Mouse (Mus musculus) intestine, embryonic 16.5 days (tissue): ENCODE data around the gene Tssk6. TPM values are rescaled to one million over a fixed set of nuclear protein-coding genes. Genes with fewer than 3 reads are reported as not detected.

Source experiments
- ATAC-seq: fragments of 200-750 bp; cut with Nextera tagmentation; 2 replicates; pipeline ENCODE4 v1.8.0; 2017; ENCODE audit warnings: moderate TSS enrichment, moderate library complexity
- H3K27ac ChIP-seq: fragments of 300-500 bp; sonication (generic); 2 replicates; pipeline ENCODE4 v1.5.1; 2014; ENCODE audit warnings: mild to moderate bottlenecking, low read length
- H3K27me3 ChIP-seq: fragments of 300-500 bp; sonication (generic); replicated peaks from 2 replicates; pipeline ENCODE4 v1.6.1; 2014; ENCODE audit warnings: low read length, control low read depth, mixed read lengths; ENCODE audit not compliant: control insufficient read depth, insufficient read depth
- H3K36me3 ChIP-seq: fragments of 300-500 bp; sonication (generic); 2 replicates; pipeline ENCODE4 v1.6.1; 2014; ENCODE audit warnings: low read length, control low read depth; ENCODE audit not compliant: control insufficient read depth, insufficient read depth
- H3K4me1 ChIP-seq: fragments of 300-500 bp; sonication (generic); 2 replicates; pipeline ENCODE4 v1.6.1; 2014; ENCODE audit warnings: low read length, control low read depth, mixed read lengths; ENCODE audit not compliant: control insufficient read depth, insufficient read depth
- H3K4me2 ChIP-seq: fragments of 300-500 bp; sonication (generic); 2 replicates; pipeline ENCODE4 v1.6.1; 2014; ENCODE audit warnings: low read depth, low read length, control low read depth
- H3K4me3 ChIP-seq: fragments of 300-500 bp; sonication (generic); 2 replicates; pipeline ENCODE4 v1.5.1; 2014; ENCODE audit warnings: mild to moderate bottlenecking, low read length
- H3K9ac ChIP-seq: fragments of 300-500 bp; sonication (generic); 2 replicates; pipeline ENCODE4 v1.6.1; 2014; ENCODE audit warnings: low read depth, low read length
- H3K9me3 ChIP-seq: fragments of 300-500 bp; sonication (generic); 2 replicates; pipeline ENCODE4 v1.6.1; 2016; ENCODE audit warnings: low read length, control low read depth; ENCODE audit not compliant: control insufficient read depth
- WGBS: fragments of 180-500 bp; shearing (Covaris S2); extraction: QIAGEN DNeasy Blood & Tissue Kit; methylation state at CpG from one replicate; pipeline ENCODE4 v1.1.7; 2014; 5-methylcytosine and 5-hydroxymethylcytosine counted together
- polyA plus RNA-seq: library from polyadenylated mRNA; unstranded; fragments of >200 nt; fragmentation: Nextera tagmentation; extraction: Ambion mirVana; gene quantifications from 2 replicates; pipeline ENCODE4 v1.2.1, GENCODE M21; 2015

Gene Tssk6
- polyA plus RNA-seq, 1 experiment from 2014 or later: 2.8 TPM

- ATAC-seq: no peak
- H3K27me3 ChIP-seq: no peaks in the 10 kb centered on the region
- H3K9ac ChIP-seq: no peak overlapping the region
- H3K36me3 ChIP-seq: no peaks in the 10 kb centered on the region
- H3K4me2 ChIP-seq: no peak overlapping the region
- peaks cover 19% of the 10 kb centered on the region for H3K4me1 ChIP-seq
- WGBS: 75% methylated on average over 1 of the region's 1 CpGs
- no peaks in the 10 kb centered on the region for H3K9me3 ChIP-seq
- no peak overlapping the region for H3K27ac ChIP-seq
- H3K4me3 ChIP-seq: no peak overlapping the region
These were observed 22.0 kb downstream of the Tssk6 start for GRCm38 (mm10) chr8:69923986-69924385.

GRCm38 (mm10) chr8:69926901-69927300, 24.9 kb downstream of the Tssk6 start:
- Histone ChIP-seq H3K36me3 (no peaks in the 10 kb centered on the region), H3K4me2 (no peak overlapping the region), H3K9me3 (no peaks in the 10 kb centered on the region), H3K27ac (no peak overlapping the region), H3K9ac (no peak overlapping the region), H3K27me3 (no peaks in the 10 kb centered on the region), H3K4me3 (no peak overlapping the region), H3K4me1 (0 out of 2 replicates have a peak, but pooled peaks cover 2% of the 10 kb centered on the region)
- no peak for ATAC-seq

- H3K36me3 ChIP-seq: peaks cover 8% of the 10 kb centered on the region; the same call in 1 of the 2 replicates
- WGBS: 54% methylated on average over 2 of the region's 2 CpGs
- H3K9ac ChIP-seq: no peak overlapping the region
- no peaks in the 10 kb centered on the region for H3K27me3 ChIP-seq
- H3K9me3 ChIP-seq: no peaks in the 10 kb centered on the region
- no peak overlapping the region for H3K27ac ChIP-seq
- peaks cover 31% of the 10 kb centered on the region for H3K4me1 ChIP-seq
- H3K4me3 ChIP-seq: no peak overlapping the region
- no peak overlapping the region for H3K4me2 ChIP-seq
- ATAC-seq: no peak
These were observed 31.8 kb downstream of the Tssk6 start for GRCm38 (mm10) chr8:69933811-69934210.

- Histone ChIP-seq H3K4me1 (peaks cover 34% of the 10 kb centered on the region), H3K27ac (no peak overlapping the region), H3K27me3 (no peaks in the 10 kb centered on the region), H3K4me3 (no peak overlapping the region), H3K36me3 (peaks cover 8% of the 10 kb centered on the region; the same call in 1 of the 2 replicates), H3K4me2 (no peak overlapping the region), H3K9ac (no peak overlapping the region), H3K9me3 (no peaks in the 10 kb centered on the region)
- 78% methylated on average over 5 of the region's 5 CpGs for WGBS
- no peak for ATAC-seq
These were observed 32.6 kb downstream of the Tssk6 start for GRCm38 (mm10) chr8:69934582-69934981.

- Histone ChIP-seq H3K4me2 (no peak overlapping the region), H3K4me3 (no peak overlapping the region), H3K4me1 (peaks cover 43% of the 10 kb centered on the region), H3K27me3 (no peaks in the 10 kb centered on the region), H3K9ac (no peak overlapping the region), H3K36me3 (peaks cover 8% of the 10 kb centered on the region; the same call in 1 of the 2 replicates), H3K9me3 (no peaks in the 10 kb centered on the region), H3K27ac (peak overlapping the region; percentile 59)
- 78% methylated on average over 3 of the region's 3 CpGs for WGBS
- ATAC-seq: peak; percentile 46; the same call in 1 of the 2 replicates
These were observed 33.4 kb downstream of the Tssk6 start for GRCm38 (mm10) chr8:69935431-69935830.

- Histone ChIP-seq H3K27me3 (no peaks in the 10 kb centered on the region), H3K36me3 (peaks cover 8% of the 10 kb centered on the region; the same call in 1 of the 2 replicates), H3K9me3 (no peaks in the 10 kb centered on the region), H3K9ac (peak overlapping the region; percentile 43; the same call in 1 of the 2 replicates), H3K27ac (peak overlapping the region; percentile 59), H3K4me3 (no peak overlapping the region), H3K4me2 (no peak overlapping the region), H3K4me1 (peaks cover 45% of the 10 kb centered on the region)
- WGBS: 48% methylated on average over 7 of the region's 7 CpGs
- ATAC-seq: peak; percentile 72
These were observed 34.2 kb downstream of the Tssk6 start for GRCm38 (mm10) chr8:69936050-69936794.

- no peak overlapping the region for H3K27ac ChIP-seq
- H3K9ac ChIP-seq: no peak overlapping the region
- no peaks in the 10 kb centered on the region for H3K9me3 ChIP-seq
- H3K4me3 ChIP-seq: no peak overlapping the region
- ATAC-seq: no peak
- WGBS: 76% methylated on average over 3 of the region's 3 CpGs
- H3K36me3 ChIP-seq: peaks cover 8% of the 10 kb centered on the region; the same call in 1 of the 2 replicates
- no peaks in the 10 kb centered on the region for H3K27me3 ChIP-seq
- H3K4me1 ChIP-seq: peaks cover 45% of the 10 kb centered on the region
- no peak overlapping the region for H3K4me2 ChIP-seq
These were observed 35.5 kb downstream of the Tssk6 start for GRCm38 (mm10) chr8:69937466-69937865.

- H3K27me3 ChIP-seq: no peaks in the 10 kb centered on the region
These were observed 36.4 kb downstream of the Tssk6 start for GRCm38 (mm10) chr8:69938245-69938982.

GRCm38 (mm10) chr8:69939633-69940032, 37.6 kb downstream of the Tssk6 start:
- 27% methylated on average over 3 of the region's 3 CpGs for WGBS
- peak; percentile 63 for ATAC-seq
- no peaks in the 10 kb centered on the region for H3K27me3 ChIP-seq
- H3K4me1 ChIP-seq: peaks cover 45% of the 10 kb centered on the region
- peak overlapping the region; percentile 31; the same call in 1 of the 2 replicates for H3K27ac ChIP-seq
- no peaks in the 10 kb centered on the region for H3K9me3 ChIP-seq
- H3K9ac ChIP-seq: no peak overlapping the region
- H3K4me3 ChIP-seq: no peak overlapping the region
- H3K4me2 ChIP-seq: no peak overlapping the region
- peaks cover 4% of the 10 kb centered on the region; the same call in 1 of the 2 replicates for H3K36me3 ChIP-seq

More at GRCm38 (mm10) chr8:69938245-69938982, 36.4 kb downstream of the Tssk6 start:
- peaks cover 45% of the 10 kb centered on the region for H3K4me1 ChIP-seq
- no peak overlapping the region for H3K4me2 ChIP-seq
- 74% methylated on average over 6 of the region's 6 CpGs for WGBS
- H3K9ac ChIP-seq: no peak overlapping the region
- no peak overlapping the region for H3K27ac ChIP-seq
- H3K9me3 ChIP-seq: no peaks in the 10 kb centered on the region
- no peak for ATAC-seq
- no peak overlapping the region for H3K4me3 ChIP-seq
- peaks cover 8% of the 10 kb centered on the region; the same call in 1 of the 2 replicates for H3K36me3 ChIP-seq
